Mouse (Mus musculus) T-helper 17 cell (primary cell): ENCODE data around the gene Kera.

Source experiments
- in situ Hi-C, 2 experiments: fragments of 300-600 bp; cut with MboI, MseI; formaldehyde crosslinking; loops; 1 replicate in 1 of 2; 2 replicates in 1 of 2; pipeline ENCODE4 v1.15.1; 2025; ENCODE audit warnings: high pct_unique_total_duplicates in 2 of 2

Kera gene

DNA sequence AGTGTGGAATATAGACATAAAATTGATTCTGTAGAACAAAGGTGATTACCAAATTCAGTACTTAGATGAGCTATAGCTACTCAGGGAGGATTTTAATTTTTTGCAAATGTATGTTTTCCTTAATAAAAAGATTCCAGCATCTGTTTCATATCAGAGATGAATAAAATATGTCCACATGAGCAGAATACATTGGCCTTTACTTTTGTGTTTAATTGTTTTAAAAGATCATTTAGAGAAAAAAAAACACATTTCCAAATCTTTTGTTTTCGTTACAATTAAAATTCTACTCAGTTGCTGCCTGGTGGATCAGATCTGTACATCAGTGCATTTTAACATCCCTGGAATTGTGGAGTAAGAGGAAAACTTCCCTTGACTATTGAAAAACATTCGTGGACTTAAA is at the start of gene Kera:
Kera (plus strand) TSS at position 301 of the 400 bp plus-strand sequence.
- in situ Hi-C loops, result no loop called here

DNA sequence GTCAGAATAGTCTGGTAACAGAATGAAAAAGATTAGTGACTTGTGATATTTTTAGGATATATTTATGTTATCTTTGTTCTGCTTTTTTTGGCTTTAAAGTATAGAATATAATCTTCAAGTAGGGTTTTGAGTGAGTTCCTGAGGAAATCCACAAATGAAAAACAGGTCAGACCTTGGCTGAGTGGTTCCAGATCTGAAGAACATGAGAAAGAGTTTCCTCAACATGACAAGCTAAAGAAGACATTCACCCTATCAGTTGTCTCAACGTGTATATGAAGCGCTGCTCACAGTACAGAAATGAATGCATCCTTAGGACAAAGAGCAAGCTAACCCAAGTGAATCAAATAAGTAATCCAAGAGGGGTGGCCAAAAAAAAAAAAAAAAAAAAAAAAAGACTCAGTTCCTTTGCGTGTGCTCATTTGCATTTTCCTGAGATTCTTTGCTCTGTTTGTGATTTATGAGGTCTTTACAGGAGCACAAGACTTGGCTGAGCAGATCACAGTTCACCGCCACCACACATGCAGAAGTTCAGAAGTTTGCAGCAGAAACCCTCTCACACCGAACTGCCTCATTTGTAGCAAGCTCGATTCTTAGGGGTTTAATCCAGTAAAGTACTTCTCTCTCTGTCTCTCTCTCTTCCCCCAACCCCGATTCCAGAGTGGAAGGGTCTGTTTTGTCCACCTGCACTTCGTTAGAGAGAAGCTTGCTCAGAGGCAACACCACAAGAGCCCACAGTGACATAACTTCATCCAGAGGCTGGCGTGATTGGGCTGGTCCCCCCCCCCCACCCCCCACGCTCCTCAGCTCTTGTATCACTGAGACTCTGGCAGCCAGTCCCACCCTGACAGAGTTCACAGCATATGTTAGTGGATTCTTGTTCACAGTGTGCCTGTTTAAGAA is 41.5 kb upstream of the Kera start, which contains the start of gene Lum:
Lum (plus strand) TSS at position 172 of the 900 bp plus-strand sequence.
- in situ Hi-C loops, result loop anchor here in 1 of 2 experiments (25.0 kb wide), 1 partner anchor 1147 kb away; no protein-coding TSS in a partner anchor

- in situ Hi-C loops, result loop anchor here in 1 of 2 experiments (25.0 kb wide), 1 partner anchor 1145 kb away; no protein-coding TSS in a partner anchor
Observed at GRCm38 (mm10) chr10:97567489-97568135, 39.1 kb upstream of the Kera start.

DNA sequence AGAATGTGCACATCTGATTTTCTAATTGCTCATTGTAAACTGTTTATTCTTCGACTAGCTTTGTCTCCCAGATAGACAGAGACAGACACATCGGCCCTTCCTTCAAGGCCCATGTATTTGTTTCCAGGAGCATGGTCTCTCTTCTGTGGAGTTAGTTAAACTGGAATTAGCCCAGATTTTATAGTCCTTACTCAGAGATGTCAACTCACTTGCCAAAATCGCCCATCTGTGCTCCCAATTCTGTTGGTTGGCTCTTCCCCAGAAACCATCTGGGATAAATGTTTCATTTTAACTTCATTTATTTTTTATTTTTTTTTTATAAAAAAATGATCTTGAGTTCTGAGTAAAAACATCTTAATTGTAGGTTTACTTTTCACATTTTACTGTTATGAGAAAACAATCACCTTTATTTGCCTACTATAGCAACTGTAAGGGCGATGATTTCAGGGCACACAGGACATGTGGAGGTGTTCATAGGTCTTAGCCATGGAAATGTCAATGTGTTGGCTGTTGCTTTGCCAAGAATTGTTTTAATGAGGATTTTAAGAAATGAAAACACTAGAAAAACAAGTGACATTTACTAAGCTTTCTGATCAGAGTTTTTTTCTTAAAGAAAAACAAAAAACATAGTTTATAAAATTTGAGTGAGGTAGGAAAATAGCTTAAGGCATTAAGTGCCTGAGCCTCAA is 24.0 kb upstream of the Kera start:
- in situ Hi-C loops, result no loop called here

GRCm38 (mm10) chr10:97584176-97584575 is 22.5 kb upstream of the Kera start:
- in situ Hi-C loops, result no loop called here

GRCm38 (mm10) chr10:97587159-97587558 is 19.5 kb upstream of the Kera start:
- in situ Hi-C loops, result no loop called here

DNA sequence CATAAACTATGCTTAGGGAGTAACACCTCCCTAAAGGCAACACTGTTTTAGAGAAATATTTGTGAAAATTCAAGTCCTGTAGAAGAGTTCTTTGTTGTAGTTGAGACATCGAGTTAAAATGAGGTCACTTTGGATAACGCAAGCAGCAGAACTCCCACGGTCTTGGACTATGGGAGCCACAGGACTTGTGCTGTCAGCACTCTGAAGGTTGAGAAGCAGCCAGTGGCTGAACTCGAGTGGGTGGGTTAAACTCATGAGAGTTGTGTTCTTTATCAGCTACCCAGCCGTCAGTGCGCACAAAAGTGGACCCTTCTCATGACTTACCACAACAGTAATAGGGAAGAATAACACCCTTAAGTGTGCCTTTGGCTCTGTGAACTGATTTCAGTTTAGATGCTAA is 17.1 kb upstream of the Kera start:
- in situ Hi-C loops, result no loop called here

- in situ Hi-C loops, result no loop called here
Observed at GRCm38 (mm10) chr10:97591036-97591435, 15.6 kb upstream of the Kera start.

GRCm38 (mm10) chr10:97591685-97592084 is 15.0 kb upstream of the Kera start:
- in situ Hi-C loops, result no loop called here

GRCm38 (mm10) chr10:97595680-97596079 is 11.0 kb upstream of the Kera start:
- in situ Hi-C loops, result no loop called here

GRCm38 (mm10) chr10:97601744-97602143 is 4.9 kb upstream of the Kera start:
- in situ Hi-C loops, result no loop called here

DNA sequence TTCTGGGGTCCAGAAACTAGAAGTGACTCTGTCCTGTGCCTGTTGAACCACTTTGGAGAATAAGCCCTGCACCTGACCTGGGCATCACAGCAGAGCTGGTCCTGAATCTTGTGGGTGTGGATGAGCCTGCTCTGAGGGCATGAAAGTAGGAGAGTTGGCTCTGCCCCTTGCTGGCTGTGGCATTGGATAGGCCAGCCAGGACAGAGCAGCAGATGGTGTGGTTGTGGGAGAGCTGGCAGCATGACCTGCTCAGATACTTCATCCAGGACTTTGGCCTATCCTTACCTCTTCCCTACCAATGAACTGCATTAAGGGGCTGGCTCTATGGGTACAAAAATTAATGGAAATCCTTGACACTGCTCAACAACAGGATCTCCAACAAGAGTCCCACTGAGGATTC is 3.4 kb upstream of the Kera start:
- in situ Hi-C loops, result no loop called here

- in situ Hi-C loops, result no loop called here
Observed at GRCm38 (mm10) chr10:97622328-97622727, 15.6 kb downstream of the Kera start.

DNA sequence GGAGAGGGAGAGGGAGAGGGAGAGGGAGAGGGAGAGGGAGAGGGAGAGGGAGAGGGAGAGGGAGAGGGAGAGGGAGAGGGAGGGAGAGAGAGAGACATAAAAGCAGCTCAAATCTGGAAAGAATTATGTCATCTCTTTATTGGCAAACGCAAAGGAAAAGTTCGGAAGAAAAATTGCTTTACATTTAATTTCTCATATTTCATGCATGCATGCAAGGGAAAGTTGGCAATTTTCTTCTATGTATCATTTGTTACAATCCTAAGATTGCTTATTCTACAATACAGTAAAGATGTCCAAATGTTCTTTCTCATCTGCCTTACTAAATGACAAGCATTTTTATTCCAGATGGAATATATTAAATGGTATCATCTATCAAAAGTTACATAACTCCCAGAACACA is 17.7 kb downstream of the Kera start:
- in situ Hi-C loops, result no loop called here

GRCm38 (mm10) chr10:97625116-97625515 is 18.4 kb downstream of the Kera start:
- in situ Hi-C loops, result no loop called here

DNA sequence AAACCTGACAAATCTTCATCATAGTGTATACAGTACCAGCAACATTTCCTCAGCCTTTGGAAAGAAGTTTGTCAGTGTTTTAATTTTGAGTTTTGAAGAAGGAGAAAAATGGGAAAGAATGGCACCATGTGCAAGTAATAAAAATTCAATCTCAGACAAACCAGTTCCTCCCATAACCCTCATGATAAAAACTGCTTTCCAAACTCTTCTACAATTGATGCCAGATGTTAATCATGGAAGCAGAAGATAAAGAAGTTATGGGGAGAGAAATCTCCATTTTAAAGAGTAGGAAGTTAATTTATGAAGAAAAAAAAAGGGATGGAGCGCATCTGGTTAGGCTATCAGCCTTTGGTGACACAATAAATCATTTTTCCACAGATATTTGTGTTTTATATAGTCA is 19.9 kb downstream of the Kera start:
- in situ Hi-C loops, result no loop called here

GRCm38 (mm10) chr10:97631061-97631460 is 24.4 kb downstream of the Kera start:
- in situ Hi-C loops, result no loop called here

DNA sequence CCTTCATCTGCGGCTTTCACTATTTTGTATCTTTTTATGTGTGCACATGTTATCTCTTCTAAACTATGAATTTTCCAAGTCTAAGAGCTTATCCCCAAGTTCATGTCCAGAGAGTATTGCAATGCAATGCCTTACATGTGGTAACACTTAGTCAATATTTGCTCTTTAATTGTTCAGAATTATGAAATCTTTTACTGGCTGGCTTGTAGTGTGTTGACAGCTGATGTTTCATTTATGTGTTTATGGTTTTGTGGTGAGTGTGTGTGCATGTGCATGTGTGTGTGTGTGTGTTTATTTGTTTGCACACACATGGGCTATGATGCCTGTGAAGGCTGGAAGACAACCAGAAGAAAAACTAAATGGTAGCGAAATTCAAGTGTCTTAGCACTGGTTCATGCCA is 35.2 kb downstream of the Kera start:
- in situ Hi-C loops, result loop anchor here in 1 of 2 experiments (10.0 kb wide), 1 partner anchor 1303 kb away; no protein-coding TSS in a partner anchor

DNA sequence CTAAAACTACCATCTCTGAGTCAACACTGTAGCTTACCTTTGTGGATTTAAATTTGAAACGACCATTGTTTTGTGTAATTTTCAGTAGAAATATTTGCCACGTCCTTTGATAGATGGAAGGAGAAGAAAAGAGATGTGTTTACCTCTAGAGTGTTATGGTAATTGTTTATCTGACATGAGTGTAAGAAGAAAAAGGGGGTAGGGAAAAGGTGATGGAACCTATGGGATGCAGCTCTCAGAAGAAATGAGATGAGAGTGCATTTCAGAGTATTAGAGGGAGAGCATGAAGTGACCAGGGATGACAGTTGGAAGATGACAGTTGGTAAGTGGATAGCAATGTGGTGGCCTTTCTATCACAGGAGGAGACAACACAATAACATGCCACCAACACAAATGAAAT is 37.1 kb downstream of the Kera start, which contains the start of gene Epyc:
Epyc (plus strand) TSS at position 301 of the 400 bp plus-strand sequence.
- in situ Hi-C loops, result loop anchor here in 1 of 2 experiments (10.0 kb wide), 1 partner anchor 1301 kb away; no protein-coding TSS in a partner anchor

GRCm38 (mm10) chr10:97650334-97650733 is 43.7 kb downstream of the Kera start:
- in situ Hi-C loops, result no loop called here

DNA sequence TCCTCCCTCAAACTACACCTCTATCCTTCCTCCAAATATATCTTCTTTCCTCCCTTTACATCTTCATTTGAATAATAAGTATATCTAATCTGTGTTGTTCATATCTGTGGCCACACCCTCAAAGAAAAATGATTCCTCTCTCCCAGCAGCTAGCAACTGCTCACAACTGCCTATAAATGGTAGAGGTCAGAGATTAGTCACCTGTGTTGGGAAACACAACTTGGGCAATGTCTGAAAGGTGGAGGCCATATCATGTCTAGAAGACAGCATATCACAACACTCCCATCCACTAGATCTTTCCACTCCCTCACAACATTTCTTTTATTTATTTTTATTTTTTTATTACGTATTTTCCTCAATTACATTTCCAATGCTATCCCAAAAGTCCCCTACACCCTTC is 52.8 kb downstream of the Kera start:
- in situ Hi-C loops, result no loop called here
